Mouse (Mus musculus) heart, embryonic 11.5 days (tissue): Measurements from ENCODE around the gene Tekt2. TPM values are rescaled to one million over a fixed set of nuclear protein-coding genes. Genes with fewer than 3 reads are reported as not detected.

Source experiments
- ATAC-seq: fragments of 200-750 bp; cut with Nextera tagmentation; replicated peaks from 2 replicates; pipeline ENCODE4 v1.8.0; 2017; ENCODE audit warnings: moderate library complexity; ENCODE audit not compliant: insufficient number of reproducible peaks, low FRiP score, low TSS enrichment
- H3K27ac ChIP-seq: fragments of 300-500 bp; sonication (generic); 2 replicates; pipeline ENCODE4 v1.5.1; 2014; ENCODE audit warnings: mild to moderate bottlenecking, low read depth, low read length
- H3K27me3 ChIP-seq: fragments of 300-500 bp; sonication (generic); 2 replicates; pipeline ENCODE4 v1.6.1; 2014; ENCODE audit warnings: mild to moderate bottlenecking, low read length, mixed read lengths; ENCODE audit not compliant: control insufficient read depth, insufficient read depth
- H3K36me3 ChIP-seq: fragments of 300-500 bp; sonication (generic); 2 replicates; pipeline ENCODE4 v1.6.1; 2014; ENCODE audit warnings: mild to moderate bottlenecking, low read length, moderate library complexity, mixed read lengths; ENCODE audit not compliant: control insufficient read depth, insufficient read depth
- H3K4me1 ChIP-seq: fragments of 300-500 bp; sonication (generic); 2 replicates; pipeline ENCODE4 v1.6.1; 2014; ENCODE audit warnings: low read length; ENCODE audit not compliant: control insufficient read depth, insufficient read depth
- H3K4me2 ChIP-seq: fragments of 300-500 bp; sonication (generic); 2 replicates; pipeline ENCODE4 v1.6.1; 2014; ENCODE audit warnings: mild to moderate bottlenecking, moderate library complexity
- H3K4me3 ChIP-seq: fragments of 300-500 bp; sonication (generic); 2 replicates; pipeline ENCODE4 v1.5.1; 2014; ENCODE audit warnings: low read depth, low read length
- H3K9ac ChIP-seq: fragments of 300-500 bp; sonication (generic); 2 replicates; pipeline ENCODE4 v1.6.1; 2014; ENCODE audit warnings: mild to moderate bottlenecking, low read depth, low read length, moderate library complexity
- H3K9me3 ChIP-seq: fragments of 300-500 bp; sonication (generic); replicated peaks from 2 replicates; pipeline ENCODE4 v1.6.1; 2016; ENCODE audit warnings: low read length; ENCODE audit not compliant: control insufficient read depth
- WGBS: fragments of 180-500 bp; shearing (Covaris S2); extraction: QIAGEN DNeasy Blood & Tissue Kit; methylation state at CpG from one replicate; pipeline ENCODE4 v1.1.7; 2014; ENCODE audit not compliant: insufficient replicate concordance; 5-methylcytosine and 5-hydroxymethylcytosine counted together
- polyA plus RNA-seq: library from polyadenylated mRNA; unstranded; fragments of >200 nt; fragmentation: Nextera tagmentation; extraction: Ambion mirVana; gene quantifications from 2 replicates; pipeline ENCODE4 v1.2.1, GENCODE M21; 2014

Tekt2 gene
- 0.96 and 1.5 TPM in 2 replicates for polyA plus RNA-seq

DNA sequence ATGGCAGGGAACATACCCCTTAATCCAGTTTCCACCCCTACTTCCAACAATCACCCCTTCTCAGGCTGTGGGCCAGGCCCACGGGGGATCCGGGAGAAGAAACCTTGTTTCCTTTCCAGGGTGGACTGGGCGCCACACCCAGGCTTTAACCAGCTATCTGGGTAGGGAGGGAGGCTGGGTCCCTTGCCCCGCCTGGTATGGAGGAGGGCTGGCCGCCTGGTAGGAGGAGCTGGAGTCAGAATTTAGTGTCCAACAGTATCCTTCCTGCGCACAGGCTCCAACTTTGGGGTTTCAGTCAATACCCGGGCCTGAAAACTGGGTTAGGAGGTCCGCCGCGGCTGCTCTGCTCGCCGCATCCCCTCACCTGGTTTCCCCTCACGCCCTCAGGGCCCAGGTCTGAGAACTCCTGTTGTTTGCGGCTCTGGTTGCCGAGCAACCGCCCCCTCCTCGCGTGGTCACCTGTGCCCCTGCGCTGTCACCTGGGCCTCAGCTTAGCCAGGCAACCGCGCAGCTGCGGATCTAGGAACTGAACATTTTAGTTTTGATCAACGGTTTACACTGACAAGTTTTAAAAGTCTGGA is at the start of gene Tekt2:
Tekt2 (minus strand) TSS at position 408 of the 581 bp plus-strand sequence.
- Histone ChIP-seq H3K4me2 (peak within 1 kb of the TSS; percentile 47), H3K9ac (no peak within 1 kb of the TSS), H3K36me3 (no peaks in the 10 kb centered on the region), H3K27ac (no peak within 1 kb of the TSS), H3K4me3 (no peak within 1 kb of the TSS), H3K27me3 (peaks cover 32% of the 10 kb centered on the region), H3K4me1 (peaks cover 1% of the 10 kb centered on the region; the same call in 1 of the 2 replicates), H3K9me3 (no peaks in the 10 kb centered on the region)
- 8% methylated on average over 23 of the region's 23 CpGs for WGBS
- ATAC-seq = no peak

GRCm38 (mm10) chr4:126371497-126371896 is 46.0 kb upstream of the Tekt2 start:
- no peak overlapping the region for H3K4me2 ChIP-seq
- no peak for ATAC-seq
- no peaks in the 10 kb centered on the region for H3K9me3 ChIP-seq
- H3K27ac ChIP-seq = no peak overlapping the region
- no peak overlapping the region for H3K4me3 ChIP-seq
- no peaks in the 10 kb centered on the region for H3K36me3 ChIP-seq
- H3K9ac ChIP-seq = no peak overlapping the region
- H3K27me3 ChIP-seq = no peaks in the 10 kb centered on the region
- H3K4me1 ChIP-seq = no peaks in the 10 kb centered on the region
- 76% methylated on average over 9 of the region's 9 CpGs for WGBS

GRCm38 (mm10) chr4:126360069-126360468 is 34.6 kb upstream of the Tekt2 start:
- peaks cover 15% of the 10 kb centered on the region for H3K36me3 ChIP-seq
- no peaks in the 10 kb centered on the region for H3K4me1 ChIP-seq
- H3K9ac ChIP-seq = no peak overlapping the region
- H3K4me2 ChIP-seq = no peak overlapping the region
- no peaks in the 10 kb centered on the region for H3K9me3 ChIP-seq
- H3K27me3 ChIP-seq = no peaks in the 10 kb centered on the region
- H3K4me3 ChIP-seq = no peak overlapping the region
- no peak for ATAC-seq
- no peak overlapping the region for H3K27ac ChIP-seq
- 93% methylated on average over 1 of the region's 1 CpGs for WGBS

- Histone ChIP-seq H3K9ac (no peak overlapping the region), H3K9me3 (no peaks in the 10 kb centered on the region), H3K36me3 (peaks cover 12% of the 10 kb centered on the region; the same call in 1 of the 2 replicates), H3K4me3 (no peak overlapping the region), H3K4me1 (no peaks in the 10 kb centered on the region), H3K27me3 (no peaks in the 10 kb centered on the region), H3K27ac (no peak overlapping the region), H3K4me2 (no peak overlapping the region)
- 74% methylated on average over 4 of the region's 4 CpGs for WGBS
- no peak for ATAC-seq
These were observed 18.0 kb upstream of the Tekt2 start for GRCm38 (mm10) chr4:126343451-126343850.

DNA sequence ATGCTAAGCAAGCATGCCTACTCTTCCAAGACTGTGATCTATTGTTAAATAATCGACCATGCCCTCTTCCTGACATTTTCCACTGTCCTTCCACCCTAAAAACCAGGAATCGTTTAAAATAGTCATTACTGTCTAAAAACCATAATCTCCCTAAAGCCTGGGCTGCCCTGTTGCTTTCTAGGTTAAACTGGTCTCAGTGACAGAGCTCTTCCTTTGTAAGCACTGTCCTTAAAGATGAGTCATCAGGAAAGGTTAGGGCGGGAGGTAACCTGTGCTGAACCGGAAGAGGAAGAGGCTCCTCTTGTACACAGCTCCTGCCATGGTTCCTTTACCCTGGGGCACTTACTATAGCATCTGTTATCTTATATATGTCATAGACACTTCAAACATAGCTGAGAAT is 14.0 kb upstream of the Tekt2 start:
- WGBS = 50% methylated on average over 4 of the region's 4 CpGs
- no peak overlapping the region for H3K9ac ChIP-seq
- H3K9me3 ChIP-seq = no peaks in the 10 kb centered on the region
- no peak overlapping the region for H3K4me3 ChIP-seq
- no peaks in the 10 kb centered on the region for H3K27me3 ChIP-seq
- no peak for ATAC-seq
- H3K36me3 ChIP-seq = no peaks in the 10 kb centered on the region
- no peak overlapping the region for H3K4me2 ChIP-seq
- H3K4me1 ChIP-seq = no peaks in the 10 kb centered on the region
- no peak overlapping the region for H3K27ac ChIP-seq

DNA sequence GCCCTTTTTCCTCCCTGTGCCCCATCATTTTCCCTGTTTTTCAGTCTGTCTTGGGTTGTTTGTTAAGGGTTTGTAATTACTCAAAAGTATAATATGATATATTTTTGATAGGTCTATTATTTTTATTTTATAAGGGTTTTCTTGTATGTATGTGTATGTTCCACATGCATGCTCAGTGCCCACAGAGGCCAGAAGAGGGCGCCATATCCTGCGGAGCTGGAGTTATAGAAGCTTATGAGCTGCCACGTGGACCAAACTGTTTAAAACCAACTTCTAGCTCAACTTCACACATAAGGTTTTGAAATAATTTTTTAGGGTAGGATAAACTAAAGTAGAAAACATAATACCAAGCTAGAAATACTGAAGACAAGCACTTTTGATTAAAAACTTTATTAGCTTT is 6.9 kb upstream of the Tekt2 start:
- Histone ChIP-seq H3K4me1 (no peaks in the 10 kb centered on the region), H3K9ac (no peak overlapping the region), H3K4me3 (no peak overlapping the region), H3K9me3 (no peaks in the 10 kb centered on the region), H3K4me2 (no peak overlapping the region), H3K27me3 (no peaks in the 10 kb centered on the region), H3K36me3 (no peaks in the 10 kb centered on the region), H3K27ac (no peak overlapping the region)
- 42% methylated on average over 3 of the region's 3 CpGs for WGBS
- no peak for ATAC-seq

DNA sequence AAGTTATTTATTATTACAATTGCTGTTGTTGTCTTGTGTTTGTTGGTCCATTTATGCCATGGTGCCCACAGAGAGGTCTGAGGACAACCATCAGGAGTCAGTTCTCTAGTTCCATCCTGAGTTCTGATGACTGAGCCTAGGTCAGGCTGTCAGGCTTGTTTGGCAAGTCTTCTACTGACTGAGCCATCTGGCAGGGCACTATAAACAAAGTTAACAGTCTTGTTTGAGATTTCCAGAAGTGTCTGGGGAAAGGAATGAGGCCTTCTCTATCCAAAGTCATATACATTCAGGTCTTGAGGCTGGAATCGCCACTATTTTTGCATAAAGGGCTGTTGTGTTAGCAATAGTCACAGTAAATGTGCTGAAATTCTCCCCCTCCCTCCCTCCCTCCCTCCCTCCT is 6.3 kb upstream of the Tekt2 start:
- H3K4me3 ChIP-seq = no peak overlapping the region
- no peak overlapping the region for H3K9ac ChIP-seq
- H3K27me3 ChIP-seq = no peaks in the 10 kb centered on the region
- no peaks in the 10 kb centered on the region for H3K36me3 ChIP-seq
- no peak for ATAC-seq
- no peak overlapping the region for H3K4me2 ChIP-seq
- no peaks in the 10 kb centered on the region for H3K4me1 ChIP-seq
- WGBS = 45% methylated on average over 1 of the region's 1 CpGs
- H3K9me3 ChIP-seq = no peaks in the 10 kb centered on the region
- no peak overlapping the region for H3K27ac ChIP-seq

DNA sequence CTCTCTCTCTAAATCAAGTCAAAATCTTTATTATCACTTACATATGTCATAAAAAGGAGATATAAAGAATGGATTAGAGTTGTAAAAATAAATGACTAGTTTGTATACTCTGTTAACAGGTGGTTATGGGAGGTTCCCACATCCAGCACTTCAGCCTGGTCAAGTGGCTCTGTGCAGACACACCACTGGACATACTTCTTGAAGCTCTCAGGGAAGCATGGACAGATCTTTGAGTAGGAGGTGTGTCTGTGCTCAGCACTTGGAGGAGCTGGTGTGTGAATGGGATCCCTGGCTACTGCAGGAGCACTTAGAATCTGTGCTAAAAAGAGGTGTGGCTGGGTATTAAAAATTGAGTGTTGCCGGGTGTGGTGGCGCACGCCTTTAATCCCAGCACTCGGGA is 4.8 kb upstream of the Tekt2 start:
- Histone ChIP-seq H3K4me2 (no peak overlapping the region), H3K9me3 (no peaks in the 10 kb centered on the region), H3K36me3 (no peaks in the 10 kb centered on the region), H3K9ac (no peak overlapping the region), H3K27me3 (peaks cover 6% of the 10 kb centered on the region), H3K4me3 (no peak overlapping the region), H3K27ac (no peak overlapping the region), H3K4me1 (no peaks in the 10 kb centered on the region)
- no peak for ATAC-seq
- 89% methylated on average over 4 of the region's 4 CpGs for WGBS

DNA sequence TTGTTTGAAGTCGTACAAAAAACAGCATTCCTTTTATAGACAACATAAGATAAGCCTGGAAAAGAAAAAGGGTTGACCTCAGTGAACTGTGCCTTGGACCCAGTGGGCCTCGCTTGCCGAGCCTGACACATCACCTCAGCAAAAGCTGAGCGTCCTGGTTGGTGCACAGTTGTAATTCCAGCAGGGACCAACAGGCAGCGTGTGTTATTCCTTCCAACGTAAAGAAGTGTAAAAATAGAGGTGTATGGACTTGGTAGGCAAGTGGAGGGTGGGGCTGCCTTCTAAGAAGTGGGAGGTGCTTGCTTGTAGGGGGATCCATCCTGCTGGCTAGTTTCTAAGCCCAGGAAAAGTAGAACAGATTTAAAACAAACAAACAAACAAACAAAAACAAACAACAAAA is 548 bp upstream of the Tekt2 start:
- no peak overlapping the region for H3K4me2 ChIP-seq
- H3K9me3 ChIP-seq = no peaks in the 10 kb centered on the region
- no peak overlapping the region for H3K4me3 ChIP-seq
- H3K36me3 ChIP-seq = no peaks in the 10 kb centered on the region
- WGBS = 15% methylated on average over 6 of the region's 6 CpGs
- H3K9ac ChIP-seq = no peak overlapping the region
- no peak overlapping the region for H3K27ac ChIP-seq
- peaks cover 32% of the 10 kb centered on the region for H3K27me3 ChIP-seq
- no peaks in the 10 kb centered on the region for H3K4me1 ChIP-seq
- no peak for ATAC-seq
